Mouse (Mus musculus): ENCODE results near the gene Celf2. TPM values are rescaled to one million over a fixed set of nuclear protein-coding genes. Genes with fewer than 3 reads are reported as not detected.
"Not testable (repeated sequence)": the region's sequence is repeated elsewhere in the genome, so short reads cannot be mapped to it uniquely, and the experiment has no call there.

The Celf2 gene
- polyA plus RNA-seq, 1 experiment: 35.9 TPM

GRCm38 (mm10) chr2:7273214-7273613 lies 236.1 kb downstream of the Celf2 start:
- 72% methylated on average over 4 of the region's 4 CpGs for WGBS
- TF ChIP-seq CTCF (IDR thresholded peaks at IDR 0.05; ENCODE audit: control insufficient read depth, insufficient read depth, low read length): no peak
- Histone ChIP-seq H3K4me1 (ENCODE audit: control insufficient read depth, insufficient read depth, low read length) (no peaks in the 10 kb centered on the region; the same call in 1 of the 2 replicates), H3K27ac (ENCODE audit: control insufficient read depth, insufficient read depth, low read depth, low read length, poor library complexity) (no peak overlapping the region), H3K4me3 (replicated peaks; ENCODE audit: control insufficient read depth, low read depth, low read length) (no peak overlapping the region)

GRCm38 (mm10) chr2:7270051-7270450 lies 239.3 kb downstream of the Celf2 start:
- Histone ChIP-seq H3K4me1 (ENCODE audit: control insufficient read depth, insufficient read depth, low read length) (no peaks in the 10 kb centered on the region; the same call in 1 of the 2 replicates), H3K4me3 (replicated peaks; ENCODE audit: control insufficient read depth, low read depth, low read length) (no peak overlapping the region), H3K27ac (ENCODE audit: control insufficient read depth, insufficient read depth, low read depth, low read length, poor library complexity) (no peak overlapping the region)
- 44% methylated on average over 7 of the region's 7 CpGs for WGBS
- TF ChIP-seq CTCF (IDR thresholded peaks at IDR 0.05; ENCODE audit: control insufficient read depth, insufficient read depth, low read length): no peak

- 54% methylated on average over 4 of the region's 4 CpGs for WGBS
- Histone ChIP-seq H3K27ac (ENCODE audit: control insufficient read depth, insufficient read depth, low read depth, low read length, poor library complexity) (no peak overlapping the region), H3K4me1 (ENCODE audit: control insufficient read depth, insufficient read depth, low read length) (no peaks in the 10 kb centered on the region; the same call in 1 of the 2 replicates), H3K4me3 (replicated peaks; ENCODE audit: control insufficient read depth, low read depth, low read length) (no peak overlapping the region)
- TF ChIP-seq POLR2A (IDR thresholded peaks at IDR 0.05; ENCODE audit: borderline replicate concordance, control insufficient read depth, low read depth, low read length): no peak
- no peak for TF ChIP-seq CTCF (IDR thresholded peaks at IDR 0.05; ENCODE audit: control insufficient read depth, insufficient read depth, low read length)
Observed at GRCm38 (mm10) chr2:7267166-7267565, 242.2 kb downstream of the Celf2 start.

- H3K4me1 ChIP-seq (ENCODE audit: control insufficient read depth, insufficient read depth, low read length); H3K27ac ChIP-seq (ENCODE audit: control insufficient read depth, insufficient read depth, low read depth, low read length, poor library complexity); H3K4me3 ChIP-seq (replicated peaks; ENCODE audit: control insufficient read depth, low read depth, low read length): not testable (repeated sequence)
Observed at GRCm38 (mm10) chr2:7262668-7263067, 246.7 kb downstream of the Celf2 start.

GRCm38 (mm10) chr2:7260186-7260585 lies 249.2 kb downstream of the Celf2 start:
- H3K4me3 ChIP-seq (replicated peaks; ENCODE audit: control insufficient read depth, low read depth, low read length): no peak overlapping the region
- TF ChIP-seq POLR2A (IDR thresholded peaks at IDR 0.05; ENCODE audit: borderline replicate concordance, control insufficient read depth, low read depth, low read length) (no peak), CTCF (IDR thresholded peaks at IDR 0.05; ENCODE audit: control insufficient read depth, insufficient read depth, low read length) (no peak)
- H3K27ac ChIP-seq (ENCODE audit: control insufficient read depth, insufficient read depth, low read depth, low read length, poor library complexity): no peak overlapping the region
- 69% methylated on average over 4 of the region's 4 CpGs for WGBS
- no peaks in the 10 kb centered on the region for H3K4me1 ChIP-seq (ENCODE audit: control insufficient read depth, insufficient read depth, low read length)

- Histone ChIP-seq H3K4me3 (replicated peaks; ENCODE audit: control insufficient read depth, low read depth, low read length) (no peak overlapping the region), H3K27ac (ENCODE audit: control insufficient read depth, insufficient read depth, low read depth, low read length, poor library complexity) (no peak overlapping the region), H3K4me1 (ENCODE audit: control insufficient read depth, insufficient read depth, low read length) (no peaks in the 10 kb centered on the region)
- WGBS: 90% methylated on average over 4 of the region's 4 CpGs
- no peak for TF ChIP-seq POLR2A (IDR thresholded peaks at IDR 0.05; ENCODE audit: borderline replicate concordance, control insufficient read depth, low read depth, low read length)
- TF ChIP-seq CTCF (IDR thresholded peaks at IDR 0.05; ENCODE audit: control insufficient read depth, insufficient read depth, low read length): no peak
Observed at GRCm38 (mm10) chr2:7259616-7260015, 249.7 kb downstream of the Celf2 start.

- WGBS: 82% methylated on average over 1 of the region's 1 CpGs
- no peaks in the 10 kb centered on the region for H3K4me1 ChIP-seq (ENCODE audit: control insufficient read depth, insufficient read depth, low read length)
- no peak overlapping the region for H3K4me3 ChIP-seq (replicated peaks; ENCODE audit: control insufficient read depth, low read depth, low read length)
- no peak overlapping the region for H3K27ac ChIP-seq (ENCODE audit: control insufficient read depth, insufficient read depth, low read depth, low read length, poor library complexity)
- TF ChIP-seq CTCF (IDR thresholded peaks at IDR 0.05; ENCODE audit: control insufficient read depth, insufficient read depth, low read length) (no peak), POLR2A (IDR thresholded peaks at IDR 0.05; ENCODE audit: borderline replicate concordance, control insufficient read depth, low read depth, low read length) (no peak)
Observed at GRCm38 (mm10) chr2:7256023-7256422, 253.3 kb downstream of the Celf2 start.

GRCm38 (mm10) chr2:7255386-7255785 lies 254.0 kb downstream of the Celf2 start:
- H3K4me1 ChIP-seq (ENCODE audit: control insufficient read depth, insufficient read depth, low read length): no peaks in the 10 kb centered on the region
- no peak overlapping the region for H3K4me3 ChIP-seq (replicated peaks; ENCODE audit: control insufficient read depth, low read depth, low read length)
- TF ChIP-seq POLR2A (IDR thresholded peaks at IDR 0.05; ENCODE audit: borderline replicate concordance, control insufficient read depth, low read depth, low read length) (no peak), CTCF (IDR thresholded peaks at IDR 0.05; ENCODE audit: control insufficient read depth, insufficient read depth, low read length) (no peak)
- H3K27ac ChIP-seq (ENCODE audit: control insufficient read depth, insufficient read depth, low read depth, low read length, poor library complexity): no peak overlapping the region
- WGBS: 73% methylated on average over 3 of the region's 3 CpGs

- H3K4me1 ChIP-seq (ENCODE audit: control insufficient read depth, insufficient read depth, low read length): no peaks in the 10 kb centered on the region
- WGBS: 47% methylated on average over 2 of the region's 2 CpGs
Observed at GRCm38 (mm10) chr2:7250314-7250713, 259.0 kb downstream of the Celf2 start.

More at GRCm38 (mm10) chr2:7250314-7250713, 259.0 kb downstream of the Celf2 start:
- Histone ChIP-seq H3K4me3 (replicated peaks; ENCODE audit: control insufficient read depth, low read depth, low read length) (no peak overlapping the region), H3K27ac (ENCODE audit: control insufficient read depth, insufficient read depth, low read depth, low read length, poor library complexity) (no peak overlapping the region)
- TF ChIP-seq CTCF (IDR thresholded peaks at IDR 0.05; ENCODE audit: control insufficient read depth, insufficient read depth, low read length) (no peak), POLR2A (IDR thresholded peaks at IDR 0.05; ENCODE audit: borderline replicate concordance, control insufficient read depth, low read depth, low read length) (no peak)
